Mouse (Mus musculus): ENCODE data around the gene Cfd.

DNA sequence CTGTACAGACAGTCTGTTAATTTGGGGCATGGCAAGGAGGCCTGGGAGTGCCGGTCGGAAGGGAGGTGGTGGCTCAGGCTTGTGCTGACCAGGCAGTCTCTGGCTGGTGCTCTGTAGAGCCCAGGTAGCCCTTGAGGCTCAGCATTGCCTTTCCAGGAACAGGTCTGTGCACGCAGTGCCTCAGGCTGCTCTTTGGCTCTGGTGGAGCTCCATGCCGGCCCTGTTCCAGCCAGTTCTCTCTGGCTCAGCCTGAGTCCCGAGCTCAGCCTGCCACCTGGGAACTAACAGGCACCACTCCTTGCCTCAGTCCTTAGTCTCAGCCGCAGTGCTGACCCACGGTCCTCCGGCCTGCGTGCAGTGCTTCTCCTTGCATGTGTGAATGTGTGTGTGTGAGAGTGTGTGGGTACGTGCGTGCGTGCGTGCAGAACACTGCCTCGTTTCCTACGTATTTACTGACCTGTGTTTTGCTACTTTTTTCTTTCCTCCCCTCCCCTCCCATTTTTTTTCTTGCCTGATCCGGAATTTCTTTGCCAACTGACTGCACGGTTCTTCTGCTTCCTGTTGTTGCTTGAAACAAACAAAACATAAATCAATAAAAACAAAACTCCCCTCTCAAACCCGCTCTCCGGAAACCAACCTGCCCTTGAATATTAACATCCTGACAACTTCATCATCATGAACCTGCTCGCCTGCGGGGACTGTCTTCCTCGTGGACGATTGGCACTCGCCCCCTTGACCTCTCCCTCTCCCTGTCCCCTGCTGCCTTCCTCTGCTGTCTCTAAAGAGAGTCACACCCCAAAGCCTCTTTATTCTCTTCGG, 29.2 kb upstream of the Cfd start:
- TF ChIP-seq CTCF (IDR thresholded peaks at IDR 0.05) (no peak), POLR2A (IDR thresholded peaks at IDR 0.05; ENCODE audit: insufficient read depth, low read depth, low read length) (no peak)

Measured in heart, adult 2 months (tissue).